Mouse (Mus musculus): Measurements from ENCODE around the gene Dnah8. TPM values are rescaled to one million over a fixed set of nuclear protein-coding genes. Genes with fewer than 3 reads are reported as not detected.
A peak's percentile ranks its signal among the peaks of the same experiment; 100 is the strongest.

Dnah8 gene
- total and polyA plus RNA-seq, 3 experiments, result 15.4 to 143 (median 19.5) TPM

DNA sequence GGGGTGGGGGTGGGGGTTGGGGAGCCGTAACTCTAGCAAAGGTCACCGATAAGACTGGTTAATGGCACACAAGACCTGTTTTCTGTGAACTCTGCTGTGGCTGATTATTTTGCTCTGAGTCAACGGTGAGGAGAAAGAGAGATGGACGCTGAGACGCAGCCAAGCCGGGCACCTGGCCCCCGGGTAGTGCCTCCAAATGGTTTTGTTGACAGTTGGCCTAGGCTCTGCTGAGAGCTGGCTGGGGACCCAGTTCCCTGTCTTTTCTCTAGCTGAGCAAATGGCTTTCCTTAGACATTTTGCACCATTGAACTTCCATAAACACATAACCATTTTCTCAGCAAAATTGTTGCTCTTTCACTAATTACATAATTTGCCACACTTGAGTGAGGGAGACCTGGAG is 253.3 kb downstream of the Dnah8 start:
- H3K27ac ChIP-seq (ENCODE audit: control insufficient read depth, low read depth, low read length), result no peak overlapping the region
- H3K9ac ChIP-seq (ENCODE audit: control insufficient read depth, low read depth, low read length, poor library complexity, severe bottlenecking), result no peak overlapping the region
- H3K4me1 ChIP-seq (ENCODE audit: control insufficient read depth in 1 of 2, insufficient read depth in 2 of 2, low read length in 2 of 2), result peaks cover 2 to 8% of the 10 kb centered on the region in 2 experiments; a peak in 2 of 4 replicates
- no peaks in the 10 kb centered on the region for H3K9me3 ChIP-seq (replicated peaks; ENCODE audit: insufficient read depth, low read length)
- H3K36me3 ChIP-seq (ENCODE audit: control insufficient read depth in 1 of 2, insufficient read depth in 2 of 2, low read length in 2 of 2), result peaks cover 0 to 6% of the 10 kb centered on the region in 2 experiments; a peak in 3 of 4 replicates
- no peak overlapping the region for H3K4me3 ChIP-seq (ENCODE audit: control insufficient read depth in 1 of 2, insufficient read depth in 1 of 2, low read depth in 2 of 2, low read length in 2 of 2)
- no peaks in the 10 kb centered on the region for H3K79me2 ChIP-seq (ENCODE audit: control insufficient read depth, insufficient read depth, low read length, poor library complexity)
- TF ChIP-seq TBP (IDR thresholded peaks at IDR 0.05; ENCODE audit: low read depth, low read length) (no peak), E2F4 (IDR thresholded peaks at IDR 0.05; ENCODE audit: borderline replicate concordance, low read depth, low read length) (no peak), TCF12 (IDR thresholded peaks at IDR 0.05; ENCODE audit: low read depth, low read length) (no peak)
- DNase-seq (ENCODE audit: low read depth, low spot score), result no peak
- no peaks in the 10 kb centered on the region for H3K27me3 ChIP-seq (ENCODE audit: control insufficient read depth in 1 of 2, insufficient read depth in 2 of 2, low read length in 2 of 2)

DNA sequence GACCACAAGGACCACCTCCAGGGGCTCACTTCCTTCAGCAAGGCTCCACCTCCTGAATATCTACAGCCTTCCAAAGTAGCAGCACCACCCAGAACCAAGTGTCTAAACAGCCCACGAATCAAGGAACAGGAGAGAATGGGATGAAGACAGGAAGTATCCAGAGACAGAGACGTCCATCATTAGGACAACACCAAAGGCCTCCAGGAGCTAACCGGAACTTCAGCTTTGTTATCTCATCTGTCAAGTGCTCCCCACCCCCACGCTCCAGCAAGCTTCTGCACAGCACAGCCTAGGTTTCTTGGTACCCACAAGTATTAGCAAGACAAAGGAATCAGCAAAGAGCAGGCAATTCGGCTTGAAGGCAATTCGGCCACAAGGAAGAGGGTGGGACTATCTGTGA is 254.5 kb downstream of the Dnah8 start:
- Histone ChIP-seq H3K9ac (ENCODE audit: control insufficient read depth, low read depth, low read length, poor library complexity, severe bottlenecking) (no peak overlapping the region), H3K9me3 (replicated peaks; ENCODE audit: insufficient read depth, low read length) (no peaks in the 10 kb centered on the region), H3K36me3 (ENCODE audit: control insufficient read depth in 1 of 2, insufficient read depth in 2 of 2, low read length in 2 of 2) (peaks cover 0 to 8% of the 10 kb centered on the region in 2 experiments; a peak in 3 of 4 replicates), H3K27me3 (ENCODE audit: control insufficient read depth in 1 of 2, insufficient read depth in 2 of 2, low read length in 2 of 2) (no peaks in the 10 kb centered on the region), H3K4me1 (ENCODE audit: control insufficient read depth in 1 of 2, insufficient read depth in 2 of 2, low read length in 2 of 2) (peaks cover 2 to 8% of the 10 kb centered on the region in 2 experiments; a peak in 2 of 4 replicates), H3K27ac (ENCODE audit: control insufficient read depth, low read depth, low read length) (no peak overlapping the region), H3K79me2 (ENCODE audit: control insufficient read depth, insufficient read depth, low read length, poor library complexity) (no peaks in the 10 kb centered on the region), H3K4me3 (ENCODE audit: control insufficient read depth in 1 of 2, insufficient read depth in 1 of 2, low read depth in 2 of 2, low read length in 2 of 2) (no peak overlapping the region)
- DNase-seq (ENCODE audit: low read depth, low spot score), result no peak
- no peak for TF ChIP-seq POLR2A (IDR thresholded peaks at IDR 0.05; ENCODE audit: control insufficient read depth in 1 of 2, insufficient read depth in 1 of 2, low read depth in 1 of 2, low read length in 2 of 2, poor library complexity in 1 of 2)
- TF ChIP-seq ELF1 (IDR thresholded peaks at IDR 0.05; ENCODE audit: low read depth, low read length), result no peak
- TF ChIP-seq GABPA (IDR thresholded peaks at IDR 0.05; ENCODE audit: low read depth, low read length), result no peak
- TF ChIP-seq USF2 (IDR thresholded peaks at IDR 0.05; ENCODE audit: borderline replicate concordance in 1 of 2, insufficient read depth in 1 of 2, low read depth in 1 of 2, low read length in 2 of 2), result no peak
- no peak for TF ChIP-seq USF1 (IDR thresholded peaks at IDR 0.05; ENCODE audit: low read depth, low read length)
- TF ChIP-seq ETS1 (IDR thresholded peaks at IDR 0.05; ENCODE audit: low read depth, low read length), result no peak
- TF ChIP-seq JUND (IDR thresholded peaks at IDR 0.05; ENCODE audit: low read depth, low read length), result no peak
- no peak for TF ChIP-seq CTCF (IDR thresholded peaks at IDR 0.05 in 2 of 3, conservative IDR thresholded peaks at IDR 0.05 in 1 of 3; ENCODE audit: control insufficient read depth in 1 of 3, insufficient read depth in 1 of 3, low read depth in 2 of 3, low read length in 3 of 3, poor library complexity in 1 of 3, severe bottlenecking in 1 of 3)
- TF ChIP-seq ZC3H11A (IDR thresholded peaks at IDR 0.05; ENCODE audit: low read depth, low read length), result no peak
- TF ChIP-seq BHLHE40 (IDR thresholded peaks at IDR 0.05; ENCODE audit: borderline replicate concordance, low read depth, low read length), result no peak
- TF ChIP-seq NELFE (IDR thresholded peaks at IDR 0.05; ENCODE audit: low read depth, low read length), result no peak
- no peak for TF ChIP-seq MAZ (IDR thresholded peaks at IDR 0.05; ENCODE audit: low read depth, low read length)
- TF ChIP-seq EP300 (IDR thresholded peaks at IDR 0.05; ENCODE audit: low read depth in 1 of 2, low read length in 2 of 2), result 0 out of 4 replicates have a peak, but pooled peaks of 1 of the 2 experiments have one; percentile 7
- TF ChIP-seq POLR2AphosphoS5 (IDR thresholded peaks at IDR 0.05; ENCODE audit: borderline replicate concordance, low read depth, low read length), result no peak
- TF ChIP-seq MAX (IDR thresholded peaks at IDR 0.05; ENCODE audit: low read length), result no peak
- TF ChIP-seq GATA1 (IDR thresholded peaks at IDR 0.05; ENCODE audit: low read depth, low read length), result peak; percentile 41; the same call in 1 of the 2 replicates

Data from MEL (cell line).